Mouse (Mus musculus) olfactory bulb, adult 2 months (tissue): Measurements from ENCODE around the gene Bcorl1.

Experiments
- CTCF ChIP-seq: fragments of 200-500 bp; IDR thresholded peaks from 2 replicates; pipeline ENCODE4 v1.5.1; 2012; ENCODE audit warnings: low read depth, mild to moderate bottlenecking, low read length, moderate library complexity; ENCODE audit not compliant: insufficient read depth
- POLR2A ChIP-seq: fragments of 200-500 bp; IDR thresholded peaks from 2 replicates; pipeline ENCODE4 v1.6.1; 2012; ENCODE audit warnings: mild to moderate bottlenecking, low read depth, low read length, moderate library complexity; ENCODE audit not compliant: insufficient read depth

DNA sequence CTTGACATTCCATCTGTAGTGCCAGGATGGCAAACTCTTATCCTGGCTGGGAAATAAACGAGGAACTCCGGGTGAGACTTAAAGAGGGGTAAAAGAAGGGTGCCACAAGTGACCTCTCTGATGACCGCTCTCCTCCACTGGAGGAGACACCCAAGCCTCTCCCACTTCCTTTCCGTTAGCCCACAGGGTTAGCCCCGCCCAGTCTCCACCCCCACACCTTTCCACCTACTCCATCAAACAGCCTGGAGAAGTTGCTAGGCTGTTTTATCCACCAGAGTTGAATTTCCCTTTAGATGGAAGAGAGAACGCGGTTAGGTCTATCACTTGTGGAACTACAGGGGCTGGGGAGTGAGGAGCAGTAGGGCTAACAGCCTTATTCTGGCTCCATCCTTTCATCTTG lies 84.1 kb downstream of the Bcorl1 start:
- TF ChIP-seq CTCF (no peak), POLR2A (no peak)
